Mouse (Mus musculus): Measurements from ENCODE around the gene Vmn2r14.
"Not testable (repeated sequence)": the region's sequence is repeated elsewhere in the genome, so short reads cannot be mapped to it uniquely, and the experiment has no call there.

The Vmn2r14 gene

GRCm38 (mm10) chr5:109224608-109225007 lies at the start of gene Vmn2r14:
Vmn2r14 (minus strand) TSS chr5:109224708.
- no peak for DNase-seq

GRCm38 (mm10) chr5:109192099-109192498 lies 32.4 kb downstream of the Vmn2r14 start, which contains the start of gene Vmn2r13:
Vmn2r13 (minus strand) TSS chr5:109192199.
- DNase-seq = not testable (repeated sequence)

GRCm38 (mm10) chr5:109166851-109167250 lies 57.7 kb downstream of the Vmn2r14 start:
- DNase-seq = not testable (repeated sequence)

All from retina, postnatal 1 day (tissue).